Mouse (Mus musculus): ENCODE data around the gene Stpg2. TPM values are rescaled to one million over a fixed set of nuclear protein-coding genes. Genes with fewer than 3 reads are reported as not detected.
"Not testable (repeated sequence)": the region's sequence is repeated elsewhere in the genome, so short reads cannot be mapped to it uniquely, and the experiment has no call there.

The Stpg2 gene
- total and polyA plus RNA-seq, 2 experiments from 2014 or later, result 0.16 TPM; not detected in 1

DNA sequence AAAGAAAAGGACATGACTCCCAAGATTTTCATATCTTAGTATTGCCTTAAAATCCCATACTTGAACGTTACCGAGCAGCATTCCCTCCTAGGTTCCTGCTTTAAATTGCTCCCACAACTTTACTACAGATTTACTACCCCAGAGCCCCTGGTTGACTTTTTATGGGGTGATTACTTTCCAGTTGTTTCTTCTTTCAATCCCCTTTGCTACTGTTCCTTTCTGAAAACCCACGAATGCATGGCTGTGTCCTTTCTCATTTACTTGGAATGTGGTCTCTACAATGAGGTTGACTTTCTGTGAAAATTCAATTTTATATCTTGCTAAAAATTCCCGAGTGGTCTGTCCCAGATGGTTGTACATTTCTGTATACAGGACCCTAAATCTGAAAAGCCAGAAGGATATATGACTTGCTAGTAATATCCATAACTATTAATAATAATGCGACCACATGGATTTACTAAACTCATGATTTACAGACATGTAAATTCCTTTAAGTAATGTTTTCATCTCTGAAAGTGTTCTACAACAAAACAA lies 458.3 kb downstream of the Stpg2 start:
- Histone ChIP-seq H3K4me1 (ENCODE audit: insufficient read depth, low read length) (no peaks in the 10 kb centered on the region), H3K9ac (replicated peaks; ENCODE audit: low read length, poor library complexity, severe bottlenecking) (no peak overlapping the region), H3K9me3 (ENCODE audit: low read length) (no peaks in the 10 kb centered on the region), H3K4me2 (ENCODE audit: low read depth, low read length, poor library complexity, severe bottlenecking) (no peak overlapping the region), H3K4me3 (ENCODE audit: low read depth, low read length) (no peak overlapping the region), H3K27ac (ENCODE audit: low read depth, low read length) (no peak overlapping the region), H3K27me3 (ENCODE audit: insufficient read depth, low read length) (no peaks in the 10 kb centered on the region), H3K36me3 (ENCODE audit: insufficient read depth, low read length) (no peaks in the 10 kb centered on the region)
- no peak for TF ChIP-seq CTCF (IDR thresholded peaks at IDR 0.05)
- DNase-seq (ENCODE audit: low spot score), result no peak
- ATAC-seq (ENCODE audit: low FRiP score), result no peak
- 89% methylated on average over 5 of the region's 5 CpGs for WGBS

DNA sequence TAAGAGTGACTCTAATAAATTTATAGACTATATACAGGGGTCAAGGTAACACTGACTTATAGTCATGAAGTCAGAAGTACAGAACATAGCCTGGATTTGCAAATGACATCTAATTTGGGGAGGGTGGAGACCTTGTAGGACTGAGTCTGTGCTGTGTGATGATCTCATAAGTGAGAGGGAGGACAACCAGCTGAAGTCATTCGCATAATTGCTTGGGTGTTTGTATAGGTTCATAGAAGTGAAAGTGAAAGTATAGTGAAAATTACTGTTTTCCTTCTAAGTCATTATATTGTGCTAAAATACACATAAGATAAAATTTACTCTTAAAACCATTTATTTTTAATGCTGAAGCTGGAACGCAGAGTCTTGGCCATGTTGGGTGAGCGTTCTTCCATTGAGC lies 459.6 kb downstream of the Stpg2 start:
- H3K27me3 ChIP-seq (ENCODE audit: insufficient read depth, low read length), result no peaks in the 10 kb centered on the region
- no peak overlapping the region for H3K4me2 ChIP-seq (ENCODE audit: low read depth, low read length, poor library complexity, severe bottlenecking)
- H3K27ac ChIP-seq (ENCODE audit: low read depth, low read length), result no peak overlapping the region
- no peak for TF ChIP-seq CTCF (IDR thresholded peaks at IDR 0.05)
- H3K36me3 ChIP-seq (ENCODE audit: insufficient read depth, low read length), result no peaks in the 10 kb centered on the region
- H3K4me1 ChIP-seq (ENCODE audit: insufficient read depth, low read length), result no peaks in the 10 kb centered on the region
- no peak overlapping the region for H3K9ac ChIP-seq (replicated peaks; ENCODE audit: low read length, poor library complexity, severe bottlenecking)
- ATAC-seq (ENCODE audit: low FRiP score) (no peak), DNase-seq (ENCODE audit: low spot score) (no peak)
- 100% methylated on average over 3 of the region's 3 CpGs for WGBS
- no peak overlapping the region for H3K4me3 ChIP-seq (ENCODE audit: low read depth, low read length)
- H3K9me3 ChIP-seq (ENCODE audit: low read length), result no peaks in the 10 kb centered on the region

- WGBS, result 81% methylated on average over 3 of the region's 3 CpGs
- no peaks in the 10 kb centered on the region for H3K4me1 ChIP-seq (ENCODE audit: insufficient read depth, low read length)
- H3K27me3 ChIP-seq (ENCODE audit: insufficient read depth, low read length), result no peaks in the 10 kb centered on the region
- H3K4me2 ChIP-seq (ENCODE audit: low read depth, low read length, poor library complexity, severe bottlenecking), result no peak overlapping the region
- no peak overlapping the region for H3K4me3 ChIP-seq (ENCODE audit: low read depth, low read length)
- H3K9me3 ChIP-seq (ENCODE audit: low read length), result no peaks in the 10 kb centered on the region
- no peaks in the 10 kb centered on the region for H3K36me3 ChIP-seq (ENCODE audit: insufficient read depth, low read length)
- TF ChIP-seq CTCF (IDR thresholded peaks at IDR 0.05), result no peak
- no peak for DNase-seq (ENCODE audit: low spot score)
- ATAC-seq (ENCODE audit: low FRiP score), result no peak
- no peak overlapping the region for H3K9ac ChIP-seq (replicated peaks; ENCODE audit: low read length, poor library complexity, severe bottlenecking)
- no peak overlapping the region for H3K27ac ChIP-seq (ENCODE audit: low read depth, low read length)
Observed at GRCm38 (mm10) chr3:139676192-139676591, 470.7 kb downstream of the Stpg2 start.

- Histone ChIP-seq H3K9me3 (ENCODE audit: low read length) (no peaks in the 10 kb centered on the region), H3K4me3 (ENCODE audit: low read depth, low read length) (no peak overlapping the region), H3K4me2 (ENCODE audit: low read depth, low read length, poor library complexity, severe bottlenecking) (no peak overlapping the region), H3K27me3 (ENCODE audit: insufficient read depth, low read length) (no peaks in the 10 kb centered on the region), H3K9ac (replicated peaks; ENCODE audit: low read length, poor library complexity, severe bottlenecking) (no peak overlapping the region), H3K4me1 (ENCODE audit: insufficient read depth, low read length) (no peaks in the 10 kb centered on the region), H3K27ac (ENCODE audit: low read depth, low read length) (no peak overlapping the region), H3K36me3 (ENCODE audit: insufficient read depth, low read length) (no peaks in the 10 kb centered on the region)
- WGBS, result 90% methylated on average over 1 of the region's 1 CpGs
- ATAC-seq (ENCODE audit: low FRiP score) (no peak), DNase-seq (ENCODE audit: low spot score) (no peak)
- no peak for TF ChIP-seq CTCF (IDR thresholded peaks at IDR 0.05)
Observed at GRCm38 (mm10) chr3:139676723-139677122, 471.2 kb downstream of the Stpg2 start.

DNA sequence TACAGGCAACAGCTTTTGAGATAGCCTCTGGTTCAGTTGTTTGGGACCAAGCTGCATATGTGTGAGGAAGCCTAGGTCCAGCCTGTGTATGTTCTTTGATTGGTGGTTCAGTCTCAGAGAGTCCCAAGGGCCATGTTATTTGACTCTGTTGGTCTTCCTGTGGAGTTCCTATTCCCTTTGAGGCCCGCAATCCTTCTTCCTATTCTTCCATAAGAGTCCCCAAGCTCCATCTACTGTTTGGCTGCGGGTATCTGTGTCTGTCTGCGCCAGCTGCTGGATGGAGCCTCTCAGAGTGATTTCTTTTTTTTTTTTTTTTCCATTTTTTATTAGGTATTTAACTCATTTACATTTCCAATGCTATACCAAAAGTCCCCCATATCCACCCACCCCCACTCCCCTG lies 498.7 kb downstream of the Stpg2 start:
- H3K27me3 ChIP-seq (ENCODE audit: insufficient read depth, low read length); H3K4me3 ChIP-seq (ENCODE audit: low read depth, low read length); H3K36me3 ChIP-seq (ENCODE audit: insufficient read depth, low read length); ATAC-seq (ENCODE audit: low FRiP score); DNase-seq (ENCODE audit: low spot score); H3K9me3 ChIP-seq (ENCODE audit: low read length); H3K27ac ChIP-seq (ENCODE audit: low read depth, low read length); H3K4me1 ChIP-seq (ENCODE audit: insufficient read depth, low read length); H3K9ac ChIP-seq (replicated peaks; ENCODE audit: low read length, poor library complexity, severe bottlenecking); H3K4me2 ChIP-seq (ENCODE audit: low read depth, low read length, poor library complexity, severe bottlenecking): not testable (repeated sequence)
- WGBS, result 91% methylated on average over 3 of the region's 3 CpGs

DNA sequence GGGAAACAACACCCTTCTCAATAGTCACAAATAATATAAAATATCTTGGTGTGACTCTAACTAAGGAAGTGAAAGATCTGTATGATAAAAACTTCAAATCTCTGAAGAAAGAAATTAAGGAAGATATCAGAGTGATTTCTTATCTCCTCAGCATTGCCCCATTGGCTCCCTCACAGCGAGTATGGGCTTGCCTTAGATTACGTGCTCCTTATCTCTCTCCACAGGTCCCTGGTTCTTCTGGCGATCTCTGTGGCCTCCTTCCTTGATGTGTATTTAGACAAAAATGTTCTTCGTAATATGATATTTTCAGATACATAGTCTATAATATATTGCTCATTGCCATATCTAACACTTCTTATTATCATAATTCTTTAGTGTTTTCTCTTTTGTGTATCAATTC lies 501.9 kb downstream of the Stpg2 start:
- 96% methylated on average over 4 of the region's 4 CpGs for WGBS
- H3K36me3 ChIP-seq (ENCODE audit: insufficient read depth, low read length); ATAC-seq (ENCODE audit: low FRiP score): not testable (repeated sequence)

More for the DNA sequence above, 501.9 kb downstream of the Stpg2 start:
- not testable (repeated sequence) for H3K27me3 ChIP-seq (ENCODE audit: insufficient read depth, low read length); H3K4me1 ChIP-seq (ENCODE audit: insufficient read depth, low read length); DNase-seq (ENCODE audit: low spot score); H3K9me3 ChIP-seq (ENCODE audit: low read length); H3K9ac ChIP-seq (replicated peaks; ENCODE audit: low read length, poor library complexity, severe bottlenecking); H3K27ac ChIP-seq (ENCODE audit: low read depth, low read length); H3K4me2 ChIP-seq (ENCODE audit: low read depth, low read length, poor library complexity, severe bottlenecking); H3K4me3 ChIP-seq (ENCODE audit: low read depth, low read length)
